Mouse (Mus musculus) adrenal gland, adult 8-10 months (tissue): Measurements from ENCODE around the gene Tmbim1. TPM values are rescaled to one million over a fixed set of nuclear protein-coding genes. Genes with fewer than 3 reads are reported as not detected.

Source experiments
- DNase-seq: peaks from one replicate; pipeline ENCODE4 v3.0.0; 2022
- total RNA-seq, 4 experiments: library from RNA; stranded (reverse); gene quantifications; 2 replicates each; pipeline ENCODE4 v1.2.4; 2022

Gene Tmbim1
- total RNA-seq, 4 experiments from 2014 or later, result 123 to 136 (median 131) TPM

DNA sequence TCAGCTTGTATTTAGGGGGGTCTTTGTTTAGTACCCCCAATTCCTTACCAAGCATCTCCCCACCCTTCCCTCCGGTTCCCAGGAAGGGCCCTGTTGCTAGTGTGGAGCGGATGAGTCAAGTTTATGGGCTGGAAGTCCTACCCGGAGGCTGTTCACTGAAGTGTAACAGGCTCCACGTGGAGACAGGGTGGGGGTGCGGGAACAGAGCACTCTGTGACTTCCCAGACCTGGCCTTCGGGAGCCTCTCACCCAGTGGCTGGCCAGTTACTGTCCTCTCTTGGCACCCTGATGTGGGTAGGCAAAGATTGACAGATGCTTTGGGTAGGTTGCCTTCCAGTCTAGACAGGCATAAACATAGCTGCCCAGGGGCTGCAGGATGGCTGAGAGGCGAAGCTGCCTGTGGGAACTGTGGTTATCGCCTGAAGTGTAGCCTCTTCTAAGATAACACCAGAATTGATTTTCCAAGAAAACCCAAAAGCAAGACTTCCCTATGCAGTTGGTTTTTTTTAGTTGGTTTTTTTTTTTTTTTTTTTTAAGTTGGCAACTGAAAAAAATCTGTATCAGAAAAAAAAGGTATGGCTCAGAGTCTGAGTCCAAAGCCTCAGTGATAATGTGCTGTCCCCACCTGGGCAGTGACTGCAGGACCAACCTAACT, 27.4 kb downstream of the Tmbim1 start:
- no peak for DNase-seq

DNA sequence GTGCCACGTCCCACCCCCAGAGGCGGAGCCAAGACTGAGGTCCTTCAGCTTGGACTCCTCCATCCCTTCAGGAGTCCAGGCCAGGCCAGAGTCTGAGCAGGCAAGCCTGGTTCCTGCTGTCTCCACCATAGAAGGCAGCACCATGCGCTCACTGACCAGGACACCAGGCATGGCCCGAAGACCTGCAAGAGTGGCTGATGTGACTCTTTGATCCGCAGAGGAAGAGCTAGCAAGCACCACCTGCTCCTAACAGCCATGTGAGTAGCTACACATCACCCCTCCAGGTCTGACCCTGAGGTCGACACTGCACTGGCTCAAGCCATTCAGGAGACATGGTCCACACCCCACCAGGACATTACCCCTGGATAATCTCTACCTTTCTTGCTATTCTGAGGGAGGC, 28.4 kb downstream of the Tmbim1 start:
- DNase-seq, result no peak

DNA sequence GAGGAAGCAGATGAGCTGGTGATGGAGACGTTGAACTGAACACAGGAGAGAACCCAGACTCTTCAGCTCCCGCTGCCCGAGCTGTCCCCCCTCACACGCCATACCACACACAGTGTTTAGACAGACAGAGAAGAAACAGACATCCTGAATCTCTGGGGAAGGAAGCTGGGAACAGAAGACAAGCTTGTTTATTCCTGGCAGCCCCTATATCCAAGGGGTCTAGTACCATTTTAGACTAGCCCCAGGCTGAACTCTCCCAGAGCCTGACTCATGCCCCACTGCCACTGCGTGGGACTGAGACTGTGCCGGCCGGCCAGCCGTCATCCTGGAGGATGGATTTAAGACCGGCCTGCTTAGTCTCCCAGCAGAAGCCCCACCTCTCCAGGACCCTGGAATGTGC, 30.4 kb downstream of the Tmbim1 start:
- no peak for DNase-seq

- no peak for DNase-seq
These were observed 33.8 kb downstream of the Tmbim1 start for GRCm38 (mm10) chr1:74271659-74272058.

DNA sequence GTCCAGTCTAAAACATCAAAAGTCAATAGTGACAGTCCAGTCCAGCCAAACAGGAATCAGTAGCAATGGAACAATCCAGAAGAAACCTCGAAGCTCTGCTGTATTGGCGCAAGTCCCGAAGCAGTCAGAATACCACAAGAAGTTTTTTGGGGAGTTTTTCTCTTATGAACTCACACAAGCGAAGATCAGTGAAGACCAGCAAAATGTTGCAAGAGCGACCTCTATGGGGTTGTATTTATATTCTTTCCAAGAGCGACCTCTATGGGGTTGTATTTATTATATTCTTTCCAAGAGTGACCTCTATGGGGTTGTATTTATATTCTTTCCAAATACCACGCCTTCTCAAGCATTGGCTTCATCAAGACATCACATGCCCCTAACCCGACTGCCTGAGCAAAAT, 36.7 kb downstream of the Tmbim1 start:
- no peak for DNase-seq

DNA sequence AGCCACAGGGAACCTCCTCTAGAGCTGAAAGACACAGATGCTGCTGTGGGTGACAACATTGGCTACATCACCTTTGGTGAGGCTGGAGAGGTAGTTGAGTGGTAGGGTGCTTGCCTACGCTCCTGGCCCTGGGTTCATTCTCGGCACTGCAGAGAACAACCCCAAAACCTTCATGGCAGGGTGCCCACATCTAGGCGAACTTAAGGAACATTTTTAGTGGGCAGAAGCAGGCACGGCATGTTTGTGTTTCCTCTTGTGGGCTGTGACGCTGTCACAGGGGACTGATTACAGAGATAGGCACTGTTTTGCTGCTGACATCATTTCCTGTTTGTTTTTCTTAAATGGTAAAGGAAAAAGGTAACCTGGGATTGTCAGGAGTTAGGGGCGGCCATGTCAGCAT, 42.9 kb downstream of the Tmbim1 start:
- DNase-seq, result no peak

- DNase-seq, result no peak
These were observed 48.6 kb downstream of the Tmbim1 start for GRCm38 (mm10) chr1:74256782-74257181.

GRCm38 (mm10) chr1:74255704-74256345, 49.6 kb downstream of the Tmbim1 start:
- DNase-seq, result no peak

DNA sequence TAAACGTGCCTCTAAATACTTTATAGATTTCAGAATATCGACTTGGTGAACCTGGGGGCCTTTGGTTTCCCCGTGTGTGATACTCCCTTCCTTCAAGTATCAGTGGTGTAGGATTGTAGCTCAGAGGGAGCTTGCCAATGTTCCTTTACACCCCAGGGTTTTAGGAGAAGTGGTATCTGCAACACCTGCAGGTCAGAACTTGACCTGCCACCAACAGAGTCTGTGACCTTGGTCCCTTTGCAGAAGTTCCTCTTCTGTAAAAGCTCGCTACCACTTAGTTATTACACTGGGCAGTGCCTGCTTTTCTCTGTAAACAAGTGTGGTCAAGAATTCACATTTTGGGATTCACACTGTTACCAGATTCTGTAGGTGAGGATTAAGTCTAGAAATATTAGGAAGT, 55.3 kb downstream of the Tmbim1 start:
- DNase-seq, result no peak

- DNase-seq, result no peak
These were observed 56.0 kb downstream of the Tmbim1 start for GRCm38 (mm10) chr1:74249331-74249980.

DNA sequence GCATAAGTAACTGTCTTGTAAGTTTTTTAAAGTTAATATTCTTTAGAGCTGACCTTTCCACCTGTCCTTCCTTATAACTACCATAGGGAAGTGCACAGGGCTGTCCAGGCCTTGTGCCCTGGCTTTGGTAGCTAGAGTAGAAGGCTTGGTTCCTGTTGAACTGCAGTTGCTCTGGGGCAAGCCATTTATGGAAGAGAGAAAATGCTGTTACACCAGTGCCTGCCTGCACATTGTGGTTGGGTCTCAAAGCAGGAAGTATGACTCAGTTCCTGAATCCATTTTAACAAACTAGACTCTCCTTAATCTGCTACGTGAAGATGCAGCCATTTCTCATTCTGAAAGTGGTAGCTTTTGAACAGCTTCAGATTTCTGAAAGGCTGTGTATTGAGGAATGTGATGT, 56.6 kb downstream of the Tmbim1 start:
- DNase-seq, result peak; percentile 23

DNA sequence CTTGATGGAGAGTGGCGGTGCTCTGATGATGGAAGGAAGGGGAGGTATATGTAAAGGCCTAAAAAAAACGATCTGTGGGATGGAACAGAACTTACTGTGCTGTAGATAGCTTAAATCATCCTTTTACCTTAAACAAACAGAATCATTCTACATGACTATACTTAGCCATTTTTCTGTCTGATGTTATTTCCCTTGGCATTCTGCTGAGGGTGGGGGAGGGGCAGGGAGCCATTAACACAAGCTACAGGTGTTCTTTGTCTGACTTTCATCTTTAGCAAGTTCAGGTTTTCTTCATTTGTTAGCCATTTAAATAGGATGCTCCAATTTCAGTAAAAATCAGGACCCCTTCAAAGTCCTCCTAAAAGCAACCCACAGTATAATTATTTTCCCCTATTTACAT, 59.9 kb downstream of the Tmbim1 start:
- DNase-seq, result no peak

DNA sequence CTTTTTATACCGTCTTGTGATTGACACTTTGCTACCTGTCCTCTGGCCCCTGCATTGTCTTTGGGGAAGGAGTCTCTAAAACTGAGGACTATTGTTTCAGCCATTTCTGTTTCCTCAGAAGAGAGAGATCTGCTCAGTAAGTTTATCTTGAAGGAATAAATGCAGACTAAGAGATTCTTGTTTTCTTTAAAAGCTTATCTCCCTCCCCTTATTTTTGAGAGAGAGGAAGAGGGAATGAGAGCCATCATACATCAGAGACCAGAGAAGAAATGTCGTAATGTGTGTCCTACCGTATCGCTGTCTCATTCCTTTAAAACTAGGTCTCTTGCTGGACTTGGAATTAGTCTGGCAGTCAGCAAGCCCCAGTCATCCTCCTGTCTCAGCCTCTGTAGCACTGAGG, 64.6 kb downstream of the Tmbim1 start:
- DNase-seq, result no peak

DNA sequence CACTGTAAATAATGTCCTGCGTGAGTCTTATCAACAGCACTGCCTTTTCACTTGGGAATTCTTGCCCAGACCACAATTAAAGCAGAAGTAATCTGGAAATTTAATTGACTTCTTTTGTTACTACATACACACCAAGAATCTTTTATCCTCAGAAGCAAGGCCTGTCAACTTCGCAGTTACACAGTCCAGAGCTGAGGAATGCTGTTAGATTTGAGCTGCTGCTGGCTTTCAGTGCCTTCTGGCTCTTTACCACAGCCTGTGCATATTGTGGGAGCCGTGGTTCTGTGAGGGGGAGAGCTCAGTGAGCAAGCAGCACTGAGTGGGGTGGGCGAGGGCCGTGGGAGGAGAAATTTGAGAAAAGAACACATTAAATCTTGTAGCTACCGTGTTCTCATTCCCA, 65.1 kb downstream of the Tmbim1 start:
- no peak for DNase-seq

DNA sequence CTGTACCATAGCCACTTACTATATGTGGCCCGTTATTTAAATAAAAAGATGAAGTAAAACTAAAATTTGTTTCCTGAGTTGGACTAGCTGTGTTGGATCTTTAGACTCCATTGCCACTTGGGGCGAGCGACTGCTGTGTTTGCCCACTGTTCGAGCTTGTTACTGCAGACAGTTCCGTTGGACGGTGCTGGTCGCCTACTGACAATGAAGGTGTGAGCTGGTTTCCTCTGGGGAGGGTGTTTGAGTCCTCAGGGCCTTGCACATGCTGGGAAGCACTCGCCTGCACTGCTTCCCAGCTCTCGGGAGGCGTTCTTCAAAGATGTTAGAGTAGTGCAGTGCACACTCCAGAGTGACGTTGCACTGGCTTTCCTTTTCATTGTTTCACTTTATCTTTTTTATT, 65.8 kb downstream of the Tmbim1 start:
- DNase-seq, result no peak

GRCm38 (mm10) chr1:74239162-74239561, 66.3 kb downstream of the Tmbim1 start:
- DNase-seq, result no peak

Other genes with a start within 250 kb of the Tmbim1 start
- 100 to 1,000 TPM; 461 to 578 (median 489) TPM for gene Tns1, start 181.2 kb downstream of the Tmbim1 start, total RNA-seq
- gene Rufy4, start 180.1 kb downstream of the Tmbim1 start, total RNA-seq, result 1 to 10 TPM; 1.3 to 4.4 (median 2.8) TPM
- gene Cxcr2, start 151.6 kb downstream of the Tmbim1 start, total RNA-seq, result under 1 TPM in 1 of 4 experiments, not detected in 3; 0.10 TPM
- gene Cxcr1, start 111.0 kb downstream of the Tmbim1 start, total RNA-seq, result under 1 TPM in 1 of 4 experiments, not detected in 3; 0.27 TPM
- gene Arpc2, start 69.5 kb downstream of the Tmbim1 start, total RNA-seq, result 100 to 1,000 TPM; 171 to 184 (median 181) TPM
- gene Gpbar1, start 27.1 kb downstream of the Tmbim1 start, total RNA-seq, result not detected
- gene Aamp, start 20.9 kb downstream of the Tmbim1 start, total RNA-seq, result 100 to 1,000 TPM; 174 to 226 (median 192) TPM
- 10 to 100 TPM; 68.1 to 76.1 (median 74.6) TPM for gene Pnkd, start 20.7 kb downstream of the Tmbim1 start, total RNA-seq
- 1 to 10 TPM in 2 of 4 experiments, under 1 TPM in 2; 0.21 to 1.4 (median 0.81) TPM for gene Catip, start 56.5 kb upstream of the Tmbim1 start, total RNA-seq
- 10 to 100 TPM; 12.9 to 29.1 (median 19.7) TPM for gene Slc11a1, start 69.6 kb upstream of the Tmbim1 start, total RNA-seq
- gene Ctdsp1, start 85.9 kb upstream of the Tmbim1 start, total RNA-seq, result 100 to 1,000 TPM; 141 to 175 (median 160) TPM
- gene Vil1, start 103.8 kb upstream of the Tmbim1 start, total RNA-seq, result 1 to 10 TPM in 3 of 4 experiments, under 1 TPM in 1; 0.96 to 4.1 (median 2.6) TPM
- 10 to 100 TPM; 27.1 to 29.4 (median 28.1) TPM for gene Cnot9, start 200.4 kb upstream of the Tmbim1 start, total RNA-seq
- 1 to 10 TPM; 1.1 to 2.1 (median 1.5) TPM for gene Plcd4, start 237.3 kb upstream of the Tmbim1 start, total RNA-seq
- gene Usp37, start 238.7 kb upstream of the Tmbim1 start, total RNA-seq, result 10 to 100 TPM; 14.1 to 23.0 (median 17.8) TPM